In genomic region chr7:135605804-135606072, GRCm38 (mm10) we compare ENCODE assay signal across 15 mouse cellular contexts.
DNase-seq lines count a peak whose midpoint lies in the region; ATAC-seq and TF ChIP-seq lines count a peak whose summit lies in the region.
"Had no signal": no experiment of that assay in that cellular context is flagged by ENCODE, and none has a peak within 500 bp of the region (broad histone marks: within the 10 kb centered on the region; RNA-seq: fewer than 3 reads in every experiment).

No protein-coding gene starts in this region.

- ATAC-seq in embryonic facial prominence, embryonic 15.5 days (ENCODE audit: insufficient number of reproducible peaks, low FRiP score, low TSS enrichment, low read depth), result no peak
- ATAC-seq in heart, postnatal 0 days (ENCODE audit: insufficient read depth, low read depth), result no peak
- no peak for ATAC-seq in lung, embryonic 15.5 days (ENCODE audit: borderline replicate concordance, extremely low read depth, low FRiP score, low TSS enrichment)
- no peak for ATAC-seq in stomach, embryonic 15.5 days (ENCODE audit: insufficient read depth, low FRiP score, low read depth)
- ATAC-seq: hindbrain, postnatal 0 days; midbrain, embryonic 16.5 days had no signal

- no peak for TF ChIP-seq POLR2A in lung, adult 2 months (IDR thresholded peaks at IDR 0.05; ENCODE audit: borderline replicate concordance, extremely low read depth, low read depth, low read length)

- no peaks in the 10 kb centered on the region for H3K9me3 ChIP-seq in embryonic facial prominence, embryonic 15.5 days (replicated peaks)
- no peaks in the 10 kb centered on the region for H3K9me3 ChIP-seq in embryonic facial prominence, embryonic 10.5 days
- no peaks in the 10 kb centered on the region for H3K9me3 ChIP-seq in heart, postnatal 0 days (replicated peaks; ENCODE audit: control insufficient read depth, low read length)
- no peaks in the 10 kb centered on the region for H3K9me3 ChIP-seq in lung, embryonic 15.5 days
- H3K9me3 ChIP-seq in stomach, embryonic 15.5 days, result no peaks in the 10 kb centered on the region
- H3K9me3 ChIP-seq: neural tube, embryonic 12.5 days had no signal

- peaks cover 18% of the 10 kb centered on the region for H3K4me1 ChIP-seq in embryonic facial prominence, embryonic 15.5 days
- peaks cover 25% of the 10 kb centered on the region for H3K4me1 ChIP-seq in embryonic facial prominence, embryonic 10.5 days
- H3K4me1 ChIP-seq in heart, postnatal 0 days (ENCODE audit: control insufficient read depth, insufficient read depth), result peaks cover 30% of the 10 kb centered on the region
- H3K4me1 ChIP-seq in lung, embryonic 15.5 days, result peaks cover 25% of the 10 kb centered on the region
- peaks cover 26% of the 10 kb centered on the region for H3K4me1 ChIP-seq in lung, adult 2 months (ENCODE audit: control insufficient read depth, insufficient read depth, low read length)
- H3K4me1 ChIP-seq in stomach, embryonic 15.5 days, result peaks cover 10% of the 10 kb centered on the region

- no peak for TF ChIP-seq EP300 in heart, postnatal 0 days (IDR thresholded peaks at IDR 0.05; ENCODE audit: low read depth)

- no peak for DNase-seq in embryonic facial prominence, embryonic 10.5 days (ENCODE audit: low spot score)
- no peak for DNase-seq in heart, postnatal 0 days (ENCODE audit: low spot score)
- DNase-seq in heart, adult 8-10 months (ENCODE audit: low spot score), result no peak
- no peak for DNase-seq in lung, adult 2 months
- no peak for DNase-seq in ovary, postnatal 36 days (ENCODE audit: low spot score)
- DNase-seq: cerebellum, adult 8-10 months; layer of hippocampus, postnatal 36 days; left cerebral cortex, postnatal 4 days; thymus, postnatal 25 days had no signal

- 0 out of 2 replicates have a peak overlapping the region, but pooled peaks have one; percentile 44 for H3K27ac ChIP-seq in embryonic facial prominence, embryonic 15.5 days (replicated peaks)
- H3K27ac ChIP-seq in embryonic facial prominence, embryonic 10.5 days (replicated peaks), result no peak overlapping the region
- H3K27ac ChIP-seq in heart, postnatal 0 days (ENCODE audit: low read depth), result peak overlapping the region; percentile 82
- H3K27ac ChIP-seq in lung, embryonic 15.5 days, result peak overlapping the region; percentile 89
- H3K27ac ChIP-seq in stomach, embryonic 15.5 days, result peak overlapping the region; percentile 80
- H3K27ac ChIP-seq: hindbrain, postnatal 0 days; neural tube, embryonic 12.5 days had no signal

- TF ChIP-seq CTCF in heart, postnatal 0 days (IDR thresholded peaks at IDR 0.05; ENCODE audit: low read depth), result no peak
- no peak for TF ChIP-seq CTCF in lung, adult 2 months (IDR thresholded peaks at IDR 0.05; ENCODE audit: insufficient read depth, low read length)

- no peaks in the 10 kb centered on the region for H3K27me3 ChIP-seq in embryonic facial prominence, embryonic 15.5 days
- no peaks in the 10 kb centered on the region for H3K27me3 ChIP-seq in embryonic facial prominence, embryonic 10.5 days (replicated peaks; ENCODE audit: low read depth, poor library complexity, severe bottlenecking)
- H3K27me3 ChIP-seq in heart, postnatal 0 days (ENCODE audit: control insufficient read depth, insufficient read depth, low read length), result no peaks in the 10 kb centered on the region
- H3K27me3 ChIP-seq in lung, embryonic 15.5 days, result no peaks in the 10 kb centered on the region
- no peaks in the 10 kb centered on the region for H3K27me3 ChIP-seq in stomach, embryonic 15.5 days (replicated peaks)
- H3K27me3 ChIP-seq: neural tube, embryonic 12.5 days had no signal

- H3K4me2 ChIP-seq in embryonic facial prominence, embryonic 15.5 days (replicated peaks), result no peak overlapping the region
- H3K4me2 ChIP-seq in heart, postnatal 0 days (ENCODE audit: low read depth, low read length), result peak overlapping the region; percentile 36; the same call in 1 of the 2 replicates
- H3K4me2 ChIP-seq in lung, embryonic 15.5 days, result no peak overlapping the region
- H3K4me2 ChIP-seq in stomach, embryonic 15.5 days, result no peak overlapping the region
- H3K4me2 ChIP-seq: neural tube, embryonic 12.5 days had no signal

- H3K36me3 ChIP-seq in embryonic facial prominence, embryonic 15.5 days, result no peaks in the 10 kb centered on the region
- no peaks in the 10 kb centered on the region for H3K36me3 ChIP-seq in embryonic facial prominence, embryonic 10.5 days (replicated peaks)
- H3K36me3 ChIP-seq in heart, postnatal 0 days (replicated peaks; ENCODE audit: control insufficient read depth, insufficient read depth, low read length), result no peaks in the 10 kb centered on the region
- no peaks in the 10 kb centered on the region for H3K36me3 ChIP-seq in lung, embryonic 15.5 days
- H3K36me3 ChIP-seq in stomach, embryonic 15.5 days, result no peaks in the 10 kb centered on the region
- H3K36me3 ChIP-seq: neural tube, embryonic 12.5 days had no signal

- no peak overlapping the region for H3K4me3 ChIP-seq in embryonic facial prominence, embryonic 15.5 days (replicated peaks)
- no peak overlapping the region for H3K4me3 ChIP-seq in embryonic facial prominence, embryonic 10.5 days
- H3K4me3 ChIP-seq in heart, postnatal 0 days (ENCODE audit: low read depth, low read length), result no peak overlapping the region
- H3K4me3 ChIP-seq in lung, embryonic 15.5 days, result no peak overlapping the region
- no peak overlapping the region for H3K4me3 ChIP-seq in lung, adult 2 months (replicated peaks; ENCODE audit: extremely low read depth, low read depth, low read length)
- no peak overlapping the region for H3K4me3 ChIP-seq in stomach, embryonic 15.5 days (replicated peaks)
- H3K4me3 ChIP-seq: neural tube, embryonic 12.5 days had no signal

- H3K9ac ChIP-seq in embryonic facial prominence, embryonic 15.5 days, result no peak overlapping the region
- no peak overlapping the region for H3K9ac ChIP-seq in heart, postnatal 0 days (replicated peaks; ENCODE audit: low read depth, low read length)
- H3K9ac ChIP-seq in lung, embryonic 15.5 days, result no peak overlapping the region
- no peak overlapping the region for H3K9ac ChIP-seq in stomach, embryonic 15.5 days
- H3K9ac ChIP-seq: neural tube, embryonic 12.5 days had no signal

- 73% methylated on average over 6 of the region's 6 CpGs for WGBS in embryonic facial prominence, embryonic 15.5 days
- 85% methylated on average over 6 of the region's 6 CpGs for WGBS in embryonic facial prominence, embryonic 10.5 days
- WGBS in heart, postnatal 0 days, result 63% methylated on average over 6 of the region's 6 CpGs
- 76% methylated on average over 6 of the region's 6 CpGs for WGBS in lung, embryonic 15.5 days
- WGBS in lung, adult 2 months, result 79% methylated on average over 6 of the region's 6 CpGs
- WGBS in stomach, embryonic 15.5 days, result 81% methylated on average over 6 of the region's 6 CpGs
